Mouse (Mus musculus): ENCODE data around the gene 1700034J05Rik. TPM values are rescaled to one million over a fixed set of nuclear protein-coding genes. Genes with fewer than 3 reads are reported as not detected.
A peak's percentile ranks its signal among the peaks of the same experiment; 100 is the strongest.

1700034J05Rik gene
- polyA plus RNA-seq, 1 experiment from 2014 or later = 0.14 TPM

DNA sequence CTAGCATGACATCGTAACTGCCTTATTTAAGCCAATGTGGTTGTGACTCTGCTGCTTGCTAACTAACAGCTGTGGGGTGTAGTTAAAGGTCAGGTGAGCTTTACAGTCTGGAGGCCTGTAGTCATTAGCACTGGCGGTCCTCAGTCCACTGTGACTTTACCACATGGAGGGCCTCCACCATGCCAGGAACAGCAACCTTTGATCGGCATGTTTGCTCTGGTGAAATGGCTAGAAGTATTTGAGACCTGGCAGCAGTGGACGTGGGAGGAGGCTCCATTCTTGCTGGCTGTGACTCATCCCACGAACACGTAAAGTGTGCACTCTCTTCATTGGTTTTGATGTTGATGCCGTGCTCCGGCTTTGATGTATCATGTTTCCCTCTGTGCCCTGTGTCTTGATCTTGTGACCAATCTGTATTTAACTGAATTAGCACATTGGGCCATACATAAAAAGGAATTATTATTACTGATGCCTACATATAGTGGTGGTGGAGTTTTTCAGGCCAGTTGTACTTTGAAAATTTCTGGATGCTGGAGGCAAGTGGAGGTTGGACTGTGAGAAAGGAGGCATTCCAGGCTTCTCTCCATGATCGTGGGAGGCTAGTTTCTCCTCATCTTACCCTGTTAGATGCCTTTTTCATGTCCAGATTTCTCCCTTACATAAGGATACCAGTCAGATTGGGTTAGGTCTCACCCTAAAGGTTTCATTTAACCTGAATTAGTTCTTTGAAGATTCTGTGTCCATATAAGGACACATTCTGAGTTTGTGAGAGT lies 5.9 kb upstream of the 1700034J05Rik start:
- WGBS = 88% methylated on average over 9 of the region's 9 CpGs
- no peaks in the 10 kb centered on the region for H3K36me3 ChIP-seq
- H3K4me1 ChIP-seq (replicated peaks) = peaks cover 8% of the 10 kb centered on the region
- no peak overlapping the region for H3K27ac ChIP-seq
- no peaks in the 10 kb centered on the region for H3K27me3 ChIP-seq (ENCODE audit: insufficient read depth, poor library complexity, severe bottlenecking)
- DNase-seq (ENCODE audit: low spot score) = no peak
- H3K9me3 ChIP-seq = no peaks in the 10 kb centered on the region
- H3K4me3 ChIP-seq = no peak overlapping the region

DNA sequence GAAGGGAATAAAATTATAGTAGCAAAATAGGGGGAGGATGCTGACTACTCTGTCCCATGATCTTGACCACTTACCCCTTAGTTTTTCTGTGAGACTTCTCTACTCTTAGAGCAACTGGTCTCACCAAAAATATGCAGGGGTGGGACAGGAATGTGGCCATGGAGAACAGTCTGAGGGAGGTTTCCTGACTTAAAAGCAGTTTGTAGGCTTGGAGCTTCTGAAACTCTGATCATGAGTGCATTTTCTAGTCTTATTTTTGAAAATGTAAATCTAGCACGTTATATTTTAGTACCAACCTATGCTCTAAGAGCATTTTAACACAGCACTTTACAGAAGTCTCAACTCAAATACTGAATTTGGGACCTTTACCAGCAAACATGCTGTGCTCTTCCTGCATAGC lies 4.5 kb upstream of the 1700034J05Rik start:
- Histone ChIP-seq H3K9me3 (no peaks in the 10 kb centered on the region), H3K27ac (no peak overlapping the region)
- 77% methylated on average over 1 of the region's 1 CpGs for WGBS

DNA sequence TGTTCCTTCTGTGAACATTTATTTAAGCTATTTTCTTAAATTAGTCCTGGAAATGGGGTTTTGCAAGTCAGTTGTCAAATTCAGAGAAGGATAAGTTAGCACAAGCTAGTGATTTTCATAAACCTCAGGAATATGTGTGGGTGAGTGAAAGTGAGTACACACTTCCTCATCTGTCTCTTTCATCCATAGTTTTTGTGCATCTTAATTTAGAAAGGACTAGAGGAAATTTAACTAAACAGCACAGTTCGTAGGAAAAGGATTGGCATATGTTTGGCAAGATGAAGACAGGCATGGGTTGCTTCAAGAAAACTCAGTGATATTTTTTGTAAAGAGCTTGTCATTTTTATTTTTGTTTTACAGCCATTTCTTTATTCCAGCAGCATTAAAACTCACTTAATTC lies 2.7 kb upstream of the 1700034J05Rik start:
- H3K27me3 ChIP-seq (ENCODE audit: insufficient read depth, poor library complexity, severe bottlenecking) = no peaks in the 10 kb centered on the region
- peaks cover 9% of the 10 kb centered on the region for H3K4me1 ChIP-seq (replicated peaks)
- H3K36me3 ChIP-seq = no peaks in the 10 kb centered on the region
- H3K4me3 ChIP-seq = no peak overlapping the region
- no peak for DNase-seq (ENCODE audit: low spot score)
- WGBS = 91% methylated on average over 1 of the region's 1 CpGs
- H3K27ac ChIP-seq = no peak overlapping the region
- H3K9me3 ChIP-seq = no peaks in the 10 kb centered on the region

More for the DNA sequence above, 4.5 kb upstream of the 1700034J05Rik start:
- DNase-seq (ENCODE audit: low spot score) = no peak
- Histone ChIP-seq H3K4me1 (replicated peaks) (peaks cover 9% of the 10 kb centered on the region), H3K36me3 (no peaks in the 10 kb centered on the region), H3K4me3 (no peak overlapping the region), H3K27me3 (ENCODE audit: insufficient read depth, poor library complexity, severe bottlenecking) (no peaks in the 10 kb centered on the region)

DNA sequence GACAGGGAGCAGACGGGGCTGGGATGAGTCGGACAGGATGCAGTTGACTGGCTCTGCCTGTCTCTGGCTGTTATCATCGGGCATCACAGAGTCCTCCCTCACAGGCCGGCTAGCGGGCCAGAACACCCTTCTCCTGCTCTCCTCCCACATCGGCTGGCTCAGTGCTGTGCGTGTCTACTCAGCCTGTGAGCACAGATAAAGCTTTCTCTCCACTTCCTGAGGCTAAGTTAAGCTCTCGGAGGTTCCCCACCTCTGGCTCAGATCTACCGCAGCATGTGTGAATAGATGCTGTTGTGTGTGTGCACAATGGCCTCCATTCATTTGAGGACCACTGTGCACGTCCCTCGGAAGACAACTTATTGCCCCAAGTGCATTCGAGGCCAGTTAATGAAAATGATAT lies 1.7 kb upstream of the 1700034J05Rik start:
- WGBS = 36% methylated on average over 12 of the region's 12 CpGs
- Histone ChIP-seq H3K36me3 (no peaks in the 10 kb centered on the region), H3K4me1 (replicated peaks) (peaks cover 10% of the 10 kb centered on the region), H3K27ac (no peak overlapping the region; the same call in 1 of the 2 replicates), H3K4me3 (no peak overlapping the region), H3K27me3 (ENCODE audit: insufficient read depth, poor library complexity, severe bottlenecking) (no peaks in the 10 kb centered on the region), H3K9me3 (no peaks in the 10 kb centered on the region)
- DNase-seq (ENCODE audit: low spot score) = peak; percentile 42

DNA sequence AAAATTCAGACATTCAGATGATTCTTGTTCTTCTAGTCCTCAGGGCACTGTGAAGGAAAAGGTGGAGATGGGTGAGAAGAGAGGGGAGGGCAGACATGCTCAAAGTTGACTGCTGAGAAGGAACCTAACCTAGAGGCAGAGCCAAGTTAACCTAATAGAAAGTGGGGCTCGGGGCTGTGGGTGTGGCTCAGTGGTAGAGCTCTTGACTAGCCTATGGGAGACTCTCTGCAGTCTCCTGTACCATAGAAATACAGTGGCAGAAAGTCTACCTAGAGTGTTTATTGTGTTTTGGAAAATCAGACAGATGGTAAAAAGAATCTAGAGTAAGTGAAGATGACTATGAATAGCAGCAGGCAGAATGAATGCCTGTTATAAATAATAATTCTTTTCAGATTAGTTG lies 1.3 kb upstream of the 1700034J05Rik start:
- WGBS = 68% methylated on average over 1 of the region's 1 CpGs
- Histone ChIP-seq H3K9me3 (no peaks in the 10 kb centered on the region), H3K4me3 (no peak overlapping the region), H3K4me1 (replicated peaks) (peaks cover 14% of the 10 kb centered on the region), H3K27ac (no peak overlapping the region), H3K27me3 (ENCODE audit: insufficient read depth, poor library complexity, severe bottlenecking) (no peaks in the 10 kb centered on the region), H3K36me3 (no peaks in the 10 kb centered on the region)
- no peak for DNase-seq (ENCODE audit: low spot score)

DNA sequence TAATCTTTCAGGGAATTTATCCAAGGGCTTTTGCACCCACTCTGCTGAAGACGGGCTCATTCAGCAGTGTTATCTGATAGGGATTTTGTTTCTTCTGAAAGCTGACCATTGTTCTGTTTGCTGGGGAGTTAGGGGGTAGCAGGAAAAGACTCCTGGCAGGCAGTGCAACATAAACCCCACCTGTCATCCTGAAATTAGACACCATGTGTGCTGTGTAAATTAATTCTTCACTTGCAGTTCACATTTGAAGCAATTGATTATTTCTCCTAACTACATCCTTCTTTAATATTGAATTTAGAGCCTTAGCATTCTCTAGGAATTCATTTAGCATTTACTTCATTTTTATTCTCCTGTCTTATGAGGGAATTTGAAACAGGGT lies 3.8 kb downstream of the 1700034J05Rik start:
- 14% methylated on average over 1 of the region's 1 CpGs for WGBS
- H3K36me3 ChIP-seq = no peaks in the 10 kb centered on the region
- no peaks in the 10 kb centered on the region for H3K27me3 ChIP-seq (ENCODE audit: insufficient read depth, poor library complexity, severe bottlenecking)
- DNase-seq (ENCODE audit: low spot score) = no peak
- no peaks in the 10 kb centered on the region for H3K9me3 ChIP-seq
- no peak overlapping the region for H3K27ac ChIP-seq
- H3K4me1 ChIP-seq (replicated peaks) = peaks cover 38% of the 10 kb centered on the region
- no peak overlapping the region for H3K4me3 ChIP-seq

DNA sequence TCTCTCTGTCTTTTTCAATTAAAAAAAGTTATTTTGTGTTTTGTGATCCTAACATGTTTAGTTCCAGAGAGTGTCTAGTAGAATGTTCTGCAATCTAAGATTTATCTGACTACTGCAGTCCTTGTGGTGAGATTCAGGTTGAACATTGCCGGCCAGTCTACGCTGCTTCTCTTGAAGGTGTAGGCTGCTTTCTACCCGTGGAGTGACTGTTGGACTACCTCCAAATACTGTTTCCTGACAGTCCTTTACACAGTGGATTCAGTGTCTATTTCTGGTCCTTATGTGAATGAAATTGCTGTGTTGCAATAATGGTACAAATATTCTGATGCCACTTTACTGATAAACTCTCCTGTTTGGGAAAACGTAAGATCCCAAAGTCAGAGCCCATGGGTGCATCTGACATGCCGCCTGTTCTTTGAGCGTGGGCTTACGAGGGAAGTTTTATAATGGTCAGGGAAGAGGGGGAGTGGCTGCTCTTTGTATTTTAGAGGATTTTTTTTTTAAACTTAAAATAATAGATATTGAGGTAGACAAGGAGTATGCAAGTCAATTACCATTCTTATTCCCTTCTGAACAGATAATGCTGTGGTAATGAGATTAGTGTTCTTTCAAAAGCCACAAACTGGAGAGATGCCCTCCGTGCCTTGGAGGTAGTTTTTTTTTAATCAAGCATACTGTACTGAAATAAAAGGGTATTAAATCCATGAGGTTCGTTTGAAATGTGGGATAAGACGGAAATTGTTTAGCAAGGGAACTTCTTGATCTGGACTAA lies 4.4 kb downstream of the 1700034J05Rik start:
- Histone ChIP-seq H3K9me3 (no peaks in the 10 kb centered on the region), H3K4me3 (no peak overlapping the region), H3K27ac (no peak overlapping the region), H3K27me3 (ENCODE audit: insufficient read depth, poor library complexity, severe bottlenecking) (no peaks in the 10 kb centered on the region), H3K36me3 (no peaks in the 10 kb centered on the region), H3K4me1 (replicated peaks) (peaks cover 37% of the 10 kb centered on the region)
- 73% methylated on average over 10 of the region's 10 CpGs for WGBS
- no peak for DNase-seq (ENCODE audit: low spot score)

DNA sequence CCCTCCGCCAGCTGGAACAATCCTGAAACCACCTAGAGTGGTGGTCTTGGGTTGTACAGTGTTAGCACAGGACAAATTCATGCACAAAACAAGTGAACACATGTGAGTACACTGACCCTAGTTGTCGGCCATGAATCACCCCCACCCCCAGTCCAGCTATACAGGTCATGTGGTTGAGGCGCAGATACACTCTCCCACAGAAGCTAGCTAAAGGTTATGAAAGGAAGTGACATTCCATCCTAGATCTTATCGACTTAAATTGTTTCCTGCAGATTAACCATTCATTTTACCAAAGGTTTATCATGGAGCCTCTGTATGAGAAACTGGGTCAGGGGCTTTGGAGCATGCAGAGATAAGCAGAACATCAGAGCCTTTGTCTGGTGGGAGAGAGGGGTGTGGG lies 7.0 kb downstream of the 1700034J05Rik start:
- no peaks in the 10 kb centered on the region for H3K36me3 ChIP-seq
- no peak overlapping the region for H3K4me3 ChIP-seq
- no peaks in the 10 kb centered on the region for H3K9me3 ChIP-seq
- no peak for DNase-seq (ENCODE audit: low spot score)
- peaks cover 48% of the 10 kb centered on the region for H3K4me1 ChIP-seq (replicated peaks)
- 85% methylated on average over 4 of the region's 4 CpGs for WGBS
- H3K27me3 ChIP-seq (ENCODE audit: insufficient read depth, poor library complexity, severe bottlenecking) = no peaks in the 10 kb centered on the region
- no peak overlapping the region for H3K27ac ChIP-seq

DNA sequence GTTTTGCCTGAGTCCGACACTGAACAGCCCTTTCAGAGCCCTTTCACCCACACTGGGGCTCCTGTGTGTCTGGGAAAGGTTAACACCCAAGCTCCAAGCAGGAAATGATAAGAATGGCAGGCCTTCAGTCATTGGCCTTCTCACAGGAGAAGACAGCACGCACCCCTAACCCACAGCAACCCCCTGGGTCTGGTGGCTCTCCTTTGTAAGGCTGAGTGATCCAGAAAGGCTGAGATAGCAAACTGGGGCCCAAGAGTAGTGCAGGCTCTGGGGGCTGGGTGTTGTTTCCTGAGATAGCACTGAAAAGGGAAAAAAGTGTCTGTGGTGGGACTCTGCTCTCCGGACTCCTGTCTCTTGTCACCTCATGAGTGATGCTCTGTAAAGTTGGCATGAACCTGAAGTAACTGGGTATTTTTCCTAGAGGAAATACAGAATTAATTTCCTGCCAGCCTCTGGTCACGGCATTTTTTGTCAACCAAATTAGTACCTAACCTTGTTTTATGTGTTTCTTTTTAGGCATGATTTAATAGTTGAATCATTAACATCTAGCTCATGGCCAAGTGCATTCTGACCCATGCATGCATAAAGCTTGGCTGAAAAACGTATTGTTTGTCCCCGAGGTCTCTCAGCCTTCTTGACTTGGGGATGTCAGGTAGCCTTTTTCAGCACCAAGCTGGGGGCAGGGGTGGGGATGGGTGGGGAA lies 7.7 kb downstream of the 1700034J05Rik start:
- no peak overlapping the region for H3K27ac ChIP-seq
- no peaks in the 10 kb centered on the region for H3K9me3 ChIP-seq
- H3K4me3 ChIP-seq = no peak overlapping the region
- no peaks in the 10 kb centered on the region for H3K27me3 ChIP-seq (ENCODE audit: insufficient read depth, poor library complexity, severe bottlenecking)
- no peaks in the 10 kb centered on the region for H3K36me3 ChIP-seq
- no peak for DNase-seq (ENCODE audit: low spot score)
- H3K4me1 ChIP-seq (replicated peaks) = peaks cover 48% of the 10 kb centered on the region
- 81% methylated on average over 6 of the region's 6 CpGs for WGBS

DNA sequence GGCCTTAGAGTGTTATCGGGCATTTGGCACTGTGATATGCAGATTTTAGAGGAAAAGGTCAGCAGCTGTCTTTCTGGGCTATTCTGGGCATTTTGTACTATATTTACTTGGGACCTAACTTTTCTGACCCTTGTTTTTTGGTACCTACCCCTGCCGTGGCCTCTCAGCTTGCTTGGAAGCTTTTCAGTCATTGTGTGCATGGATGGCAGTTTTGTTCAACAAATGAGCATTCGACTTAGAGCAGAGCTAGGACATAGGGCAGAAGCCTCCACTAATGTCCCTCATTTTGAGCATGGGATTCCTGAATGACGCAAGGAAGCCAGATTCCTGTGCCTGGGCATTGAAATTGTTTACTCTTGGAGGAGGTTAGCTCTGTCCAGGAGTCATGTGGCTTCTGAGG lies 9.4 kb downstream of the 1700034J05Rik start:
- no peak overlapping the region for H3K4me3 ChIP-seq
- H3K36me3 ChIP-seq = 0 out of 2 replicates have a peak, but pooled peaks cover under 1% of the 10 kb centered on the region
- peaks cover 37% of the 10 kb centered on the region for H3K4me1 ChIP-seq (replicated peaks)
- H3K27me3 ChIP-seq (ENCODE audit: insufficient read depth, poor library complexity, severe bottlenecking) = no peaks in the 10 kb centered on the region
- no peak overlapping the region for H3K27ac ChIP-seq
- H3K9me3 ChIP-seq = no peaks in the 10 kb centered on the region
- no peak for DNase-seq (ENCODE audit: low spot score)
- WGBS = 54% methylated on average over 4 of the region's 4 CpGs

DNA sequence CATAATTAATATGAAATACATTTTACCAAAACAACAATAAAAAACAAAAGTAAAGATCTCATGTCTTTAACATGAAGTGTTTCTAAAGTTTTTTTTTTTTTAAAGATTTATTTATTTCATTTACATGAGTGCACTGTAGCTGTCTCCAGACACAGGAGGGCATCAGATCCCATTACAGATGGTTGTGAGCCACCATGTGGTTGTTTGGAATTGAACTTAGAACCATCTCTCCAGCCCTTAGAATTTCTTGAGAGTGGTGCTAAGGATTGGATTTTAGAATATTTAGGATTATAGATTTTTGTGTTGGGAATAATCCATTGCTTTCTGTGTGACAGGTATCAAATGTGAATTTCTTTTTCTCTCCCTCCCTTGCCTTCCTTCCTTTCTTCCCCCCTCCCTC lies 10.2 kb downstream of the 1700034J05Rik start:
- Histone ChIP-seq H3K9me3 (no peaks in the 10 kb centered on the region), H3K4me1 (replicated peaks) (peaks cover 34% of the 10 kb centered on the region), H3K4me3 (no peak overlapping the region), H3K27me3 (ENCODE audit: insufficient read depth, poor library complexity, severe bottlenecking) (no peaks in the 10 kb centered on the region), H3K27ac (no peak overlapping the region), H3K36me3 (peaks cover 8% of the 10 kb centered on the region)
- DNase-seq (ENCODE audit: low spot score) = no peak

DNA sequence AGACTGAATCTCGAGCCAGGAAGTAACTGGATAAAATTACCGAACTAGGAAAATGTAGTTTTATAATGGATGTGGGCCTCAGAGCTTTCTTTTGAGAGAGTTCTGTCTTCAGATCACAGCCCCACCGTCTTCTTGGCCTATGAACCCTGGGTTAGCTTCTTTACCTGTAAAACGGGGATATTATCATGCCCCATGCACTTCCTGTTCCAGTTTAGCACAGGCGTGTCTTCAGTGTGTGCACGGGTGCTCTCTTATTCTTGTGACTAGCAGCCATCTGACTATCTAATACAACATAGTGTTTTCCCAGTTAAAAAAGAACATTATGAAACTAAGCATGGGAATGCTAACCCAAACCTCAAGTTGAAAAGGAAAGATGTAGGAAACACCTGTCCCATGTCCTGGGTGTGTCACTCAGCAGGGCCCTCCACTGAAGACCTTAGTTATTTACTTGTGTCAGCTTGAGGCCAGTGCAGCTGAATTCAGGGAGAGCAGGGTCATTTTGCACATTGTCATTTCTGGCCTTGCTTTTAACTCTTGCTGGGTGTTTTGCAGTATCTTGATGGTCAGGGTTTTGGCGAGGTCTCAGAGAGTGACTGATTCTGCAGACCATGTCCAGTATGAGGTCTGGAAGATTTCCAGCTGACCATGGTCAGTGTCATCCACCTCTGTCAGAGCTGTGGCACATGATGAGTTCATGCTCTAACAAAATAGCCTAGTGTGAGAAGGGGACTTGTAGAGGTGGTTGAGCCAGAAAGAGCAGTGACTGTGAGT lies 12.5 kb downstream of the 1700034J05Rik start:
- WGBS = 88% methylated on average over 7 of the region's 7 CpGs
- H3K27me3 ChIP-seq (ENCODE audit: insufficient read depth, poor library complexity, severe bottlenecking) = no peaks in the 10 kb centered on the region
- peaks cover 11% of the 10 kb centered on the region for H3K36me3 ChIP-seq
- H3K27ac ChIP-seq = no peak overlapping the region
- H3K4me3 ChIP-seq = no peak overlapping the region
- H3K4me1 ChIP-seq (replicated peaks) = peaks cover 19% of the 10 kb centered on the region
- no peak for DNase-seq (ENCODE audit: low spot score)
- no peaks in the 10 kb centered on the region for H3K9me3 ChIP-seq
